12 mouse cellular contexts compared by ENCODE assay signal in genomic region chr11:120829757-120830532, GRCm38 (mm10).
"Had no signal": no experiment of that assay in that cellular context is flagged by ENCODE, and none has a peak within 500 bp of the region (broad histone marks: within the 10 kb centered on the region; RNA-seq: fewer than 3 reads in every experiment).

No protein-coding gene starts in this region.

- H3K9ac ChIP-seq: lung, embryonic 15.5 days; midbrain, embryonic 15.5 days; neural tube, embryonic 12.5 days had no signal

- H3K4me3 ChIP-seq: layer of hippocampus, adult 2 months; lung, embryonic 15.5 days; megakaryocyte, embryonic 14.5 days; midbrain, embryonic 15.5 days; neural tube, embryonic 12.5 days had no signal

- H3K27me3 ChIP-seq: lung, embryonic 15.5 days; midbrain, embryonic 15.5 days; neural tube, embryonic 12.5 days had no signal

- H3K9me3 ChIP-seq: lung, embryonic 15.5 days; megakaryocyte, embryonic 14.5 days; midbrain, embryonic 15.5 days; neural tube, embryonic 12.5 days had no signal

- DNase-seq: kidney, postnatal 10 days; left cerebral cortex, postnatal 4 days; lung, postnatal 14 days; thymus, postnatal 4 days had no signal

- ATAC-seq: midbrain, embryonic 15.5 days had no signal

- H3K36me3 ChIP-seq: lung, embryonic 15.5 days; midbrain, embryonic 15.5 days; neural tube, embryonic 12.5 days had no signal

- H3K4me2 ChIP-seq: liver, embryonic 11.5 days; lung, embryonic 15.5 days; midbrain, embryonic 15.5 days; neural tube, embryonic 12.5 days had no signal

- H3K27ac ChIP-seq: layer of hippocampus, adult 2 months; lung, embryonic 15.5 days; macrophage; midbrain, embryonic 15.5 days; neural tube, embryonic 12.5 days; stomach, postnatal 0 days had no signal
